Mouse (Mus musculus) MEL (cell line): ENCODE data around the gene Tpst2. TPM values are rescaled to one million over a fixed set of nuclear protein-coding genes. Genes with fewer than 3 reads are reported as not detected.
A peak's percentile ranks its signal among the peaks of the same experiment; 100 is the strongest.

Experiments
- DNase-seq: peaks from one replicate; pipeline ENCODE4 v3.0.0; 2011; ENCODE audit warnings: low read depth, low spot score
- H3K27ac ChIP-seq: 2 replicates; pipeline ENCODE4 v1.5.1; 2012; ENCODE audit warnings: low read depth, mild to moderate bottlenecking, control low read depth, low read length, moderate library complexity; ENCODE audit not compliant: control insufficient read depth
- H3K27me3 ChIP-seq, 2 experiments: fragments of 150-350 bp in 1 of 2; sonication (generic) in 1 of 2; 2 replicates each; pipeline ENCODE4 v1.6.1; 2012; ENCODE audit warnings: low read length in 2 of 2, mild to moderate bottlenecking in 2 of 2, improper control_type of control experiment in 1 of 2, moderate library complexity in 1 of 2; ENCODE audit not compliant: insufficient read depth in 2 of 2, control insufficient read depth in 1 of 2
- H3K36me3 ChIP-seq, 2 experiments: 2 replicates each; pipeline ENCODE4 v1.6.1; 2012 to 2014; ENCODE audit warnings: low read length in 2 of 2, improper control_type of control experiment in 1 of 2, inconsistent platforms in 1 of 2, mild to moderate bottlenecking in 1 of 2; ENCODE audit not compliant: insufficient read depth in 2 of 2, control insufficient read depth in 1 of 2
- H3K4me1 ChIP-seq, 2 experiments: fragments of 150-350 bp in 1 of 2; sonication (generic) in 1 of 2; 2 replicates each; pipeline ENCODE4 v1.6.1; 2012; ENCODE audit warnings: low read length in 2 of 2, improper control_type of control experiment in 1 of 2, mild to moderate bottlenecking in 1 of 2; ENCODE audit not compliant: insufficient read depth in 2 of 2, control insufficient read depth in 1 of 2
- H3K4me3 ChIP-seq, 2 experiments: fragments of 150-350 bp in 1 of 2; sonication (generic) in 1 of 2; 2 replicates each; pipeline ENCODE4 v1.5.1; 2012; ENCODE audit warnings: low read depth in 2 of 2, low read length in 2 of 2, mild to moderate bottlenecking in 2 of 2, moderate library complexity in 2 of 2, control low read depth in 1 of 2, improper control_type of control experiment in 1 of 2; ENCODE audit not compliant: control insufficient read depth in 1 of 2, insufficient read depth in 1 of 2
- H3K79me2 ChIP-seq: 2 replicates; pipeline ENCODE4 v1.6.1; 2012; ENCODE audit warnings: mild to moderate bottlenecking, low read length, moderate library complexity; ENCODE audit not compliant: control insufficient read depth, poor library complexity, insufficient read depth
- H3K9ac ChIP-seq: 2 replicates; pipeline ENCODE4 v1.6.1; 2012; ENCODE audit warnings: low read depth, mild to moderate bottlenecking, control low read depth, low read length, moderate library complexity; ENCODE audit not compliant: control insufficient read depth, poor library complexity, severe bottlenecking
- H3K9me3 ChIP-seq: fragments of 150-350 bp; sonication (generic); replicated peaks from 2 replicates; pipeline ENCODE4 v1.6.1; 2012; ENCODE audit warnings: mild to moderate bottlenecking, low read length, improper control_type of control experiment, moderate library complexity; ENCODE audit not compliant: insufficient read depth
- CHD2 ChIP-seq: IDR thresholded peaks from 2 replicates; pipeline ENCODE4 v1.6.1; 2011; ENCODE audit warnings: low read length, improper control_type of control experiment
- CTCF ChIP-seq, 3 experiments: IDR thresholded peaks in 2 of 3; conservative IDR thresholded peaks in 1 of 3; 2 replicates each; pipeline ENCODE4 v1.5.1; 2011 to 2012; ENCODE audit warnings: low read length in 3 of 3, low read depth in 2 of 3, mild to moderate bottlenecking in 2 of 3, improper control_type of control experiment in 1 of 3, inconsistent platforms in 1 of 3, mixed read lengths in 1 of 3, moderate library complexity in 1 of 3; ENCODE audit not compliant: control insufficient read depth in 1 of 3, insufficient read depth in 1 of 3, poor library complexity in 1 of 3, severe bottlenecking in 1 of 3
- EP300 ChIP-seq, 2 experiments: IDR thresholded peaks; 2 replicates each; pipeline ENCODE4 v1.6.1; 2011; ENCODE audit warnings: improper control_type of control experiment in 2 of 2, low read length in 2 of 2, low read depth in 1 of 2, mild to moderate bottlenecking in 1 of 2
- HCFC1 ChIP-seq: IDR thresholded peaks from 2 replicates; pipeline ENCODE4 v1.6.1; 2012; ENCODE audit warnings: low read depth, mild to moderate bottlenecking, inconsistent platforms, low read length, improper control_type of control experiment, moderate library complexity
- JUND ChIP-seq: IDR thresholded peaks from 2 replicates; pipeline ENCODE4 v1.6.1; 2011; ENCODE audit warnings: low read depth, mild to moderate bottlenecking, improper control_type of control experiment, low read length
- KAT2A ChIP-seq: conservative IDR thresholded peaks from 2 replicates; pipeline ENCODE4 v1.6.1; 2012; ENCODE audit warnings: low read depth, low read length, improper control_type of control experiment, inconsistent platforms
- MAFK ChIP-seq: IDR thresholded peaks from 2 replicates; pipeline ENCODE4 v1.6.1; 2011; ENCODE audit warnings: low read depth, mild to moderate bottlenecking, low read length, improper control_type of control experiment, borderline replicate concordance
- MAZ ChIP-seq: IDR thresholded peaks from 2 replicates; pipeline ENCODE4 v1.6.1; 2012; ENCODE audit warnings: low read depth, mild to moderate bottlenecking, inconsistent platforms, low read length, improper control_type of control experiment
- MYC ChIP-seq: IDR thresholded peaks from 2 replicates; pipeline ENCODE4 v1.6.1; 2011; ENCODE audit warnings: low read depth, mild to moderate bottlenecking, low read length, improper control_type of control experiment, moderate library complexity
- NELFE ChIP-seq: IDR thresholded peaks from 2 replicates; pipeline ENCODE4 v1.6.1; 2011; ENCODE audit warnings: low read depth, low read length, improper control_type of control experiment
- POLR2A ChIP-seq, 2 experiments: IDR thresholded peaks; 2 replicates each; pipeline ENCODE4 v1.6.1; 2011 to 2012; ENCODE audit warnings: low read length in 2 of 2, mild to moderate bottlenecking in 2 of 2, control low read depth in 1 of 2, improper control_type of control experiment in 1 of 2, low read depth in 1 of 2, moderate library complexity in 1 of 2; ENCODE audit not compliant: control insufficient read depth in 1 of 2, insufficient read depth in 1 of 2, poor library complexity in 1 of 2
- POLR2AphosphoS5 ChIP-seq: IDR thresholded peaks from 2 replicates; pipeline ENCODE4 v1.6.1; 2012; ENCODE audit warnings: low read depth, borderline replicate concordance, mild to moderate bottlenecking, inconsistent platforms, low read length, moderate library complexity, mixed read lengths
- RAD21 ChIP-seq: IDR thresholded peaks from 2 replicates; pipeline ENCODE4 v1.6.1; 2011; ENCODE audit warnings: mild to moderate bottlenecking, low read depth, low read length, improper control_type of control experiment
- SMC3 ChIP-seq: IDR thresholded peaks from 2 replicates; pipeline ENCODE4 v1.6.1; 2011; ENCODE audit warnings: low read depth, low read length, improper control_type of control experiment
- TAL1 ChIP-seq: IDR thresholded peaks from 2 replicates; pipeline ENCODE4 v1.6.1; 2012; ENCODE audit warnings: mild to moderate bottlenecking, inconsistent platforms, low read length, moderate library complexity, mixed read lengths
- TBP ChIP-seq: IDR thresholded peaks from 2 replicates; pipeline ENCODE4 v1.8.0; 2011; ENCODE audit warnings: low read depth, low read length, improper control_type of control experiment
- UBTF ChIP-seq: IDR thresholded peaks from 2 replicates; pipeline ENCODE4 v1.6.1; 2012; ENCODE audit warnings: low read depth, mild to moderate bottlenecking, inconsistent platforms, low read length, improper control_type of control experiment, moderate library complexity, borderline replicate concordance; ENCODE audit not compliant: insufficient read depth
- ZC3H11A ChIP-seq: IDR thresholded peaks from 2 replicates; pipeline ENCODE4 v1.6.1; 2012; ENCODE audit warnings: low read depth, mild to moderate bottlenecking, inconsistent platforms, low read length, improper control_type of control experiment
- ZKSCAN1 ChIP-seq: IDR thresholded peaks from 2 replicates; pipeline ENCODE4 v1.6.1; 2012; ENCODE audit warnings: low read depth, mild to moderate bottlenecking, inconsistent platforms, low read length, improper control_type of control experiment, moderate library complexity
- polyA plus RNA-seq, 2 experiments: library from polyadenylated mRNA; stranded (reverse) in 1 of 2; unstranded in 1 of 2; fragments of >175 nt in 1 of 2; fragments of >200 nt in 1 of 2; gene quantifications; 2 replicates each; pipeline versions ENCODE4 v1.2.1 to v1.2.4; 2012; ENCODE audit warnings: low replicate concordance in 2 of 2, low read depth in 1 of 2; ENCODE audit not compliant: insufficient read length in 2 of 2, insufficient read depth in 1 of 2, missing spikeins in 1 of 2
- total RNA-seq: library from RNA; depleted of rRNA; stranded (reverse); fragments of 300-350 nt; gene quantifications from 2 replicates; pipeline ENCODE4 v1.2.3, GENCODE M21; 2012

Tpst2 gene
- total and polyA plus RNA-seq, 3 experiments: 57.8 to 86.1 TPM; not detected in 1

DNA sequence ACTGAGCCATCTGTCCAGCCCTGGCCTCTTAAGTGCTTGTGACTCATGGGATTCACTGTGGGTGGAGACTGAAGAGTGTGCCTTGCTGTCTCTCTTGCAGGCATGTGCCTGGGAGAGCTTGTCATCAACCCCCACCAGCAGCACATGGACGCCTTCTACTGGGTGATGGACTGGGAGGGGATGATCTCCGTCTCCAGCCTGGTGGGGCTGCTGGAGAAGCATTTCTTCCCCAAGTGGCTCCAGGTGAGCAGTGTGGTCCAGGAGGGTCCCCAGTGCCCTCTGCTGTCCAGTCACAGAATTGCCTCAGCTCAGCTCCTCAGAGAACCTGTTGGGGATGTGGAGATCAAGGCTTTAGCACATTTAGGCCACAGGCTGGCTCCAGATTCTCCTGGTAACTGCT is 59.0 kb downstream of the Tpst2 start:
- H3K27me3 ChIP-seq: no peaks in the 10 kb centered on the region
- no peak overlapping the region for H3K4me3 ChIP-seq
- H3K9ac ChIP-seq: no peak overlapping the region
- no peaks in the 10 kb centered on the region for H3K79me2 ChIP-seq
- no peaks in the 10 kb centered on the region for H3K4me1 ChIP-seq
- no peak for TF ChIP-seq JUND
- no peak for TF ChIP-seq KAT2A
- peak; percentile 72 for TF ChIP-seq SMC3
- TF ChIP-seq ZC3H11A: peak; percentile 54
- TF ChIP-seq TBP: no peak
- peak; percentile 61 to 72 (median 69) for TF ChIP-seq CTCF (IDR thresholded peaks at IDR 0.05 in 2 of 3, conservative IDR thresholded peaks at IDR 0.05 in 1 of 3; ENCODE audit: control insufficient read depth in 1 of 3, insufficient read depth in 1 of 3, low read depth in 2 of 3, low read length in 3 of 3, poor library complexity in 1 of 3, severe bottlenecking in 1 of 3)
- peak; percentile 64 for TF ChIP-seq RAD21
- no peak for TF ChIP-seq POLR2AphosphoS5
- TF ChIP-seq MAZ: no peak
- TF ChIP-seq UBTF: no peak
- H3K9me3 ChIP-seq: no peaks in the 10 kb centered on the region
- no peak overlapping the region for H3K27ac ChIP-seq
- DNase-seq: peak; percentile 59
- H3K36me3 ChIP-seq: peaks cover 0 to 5% of the 10 kb centered on the region in 2 experiments; a peak in 2 of 4 replicates

DNA sequence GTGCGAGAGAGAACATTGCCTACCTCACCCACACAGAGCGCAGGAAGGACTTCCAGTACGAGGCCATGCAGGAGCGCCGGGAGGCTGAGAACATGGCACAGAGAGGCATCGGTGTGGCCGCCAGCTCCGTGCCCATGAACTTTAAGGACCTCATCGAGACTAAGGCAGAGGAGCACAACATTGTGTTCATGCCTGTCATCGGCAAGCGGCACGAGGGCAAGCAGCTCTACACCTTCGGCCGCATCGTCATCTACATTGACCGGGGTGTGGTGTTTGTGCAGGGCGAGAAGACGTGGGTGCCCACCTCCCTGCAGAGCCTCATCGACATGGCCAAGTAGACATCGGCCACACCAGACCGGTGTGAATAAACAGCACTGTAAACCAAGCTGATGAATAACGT is 60.5 kb downstream of the Tpst2 start:
- peaks cover 0 to 5% of the 10 kb centered on the region in 2 experiments; a peak in 2 of 4 replicates for H3K4me1 ChIP-seq
- no peak overlapping the region for H3K4me3 ChIP-seq
- no peak overlapping the region for H3K27ac ChIP-seq

DNA sequence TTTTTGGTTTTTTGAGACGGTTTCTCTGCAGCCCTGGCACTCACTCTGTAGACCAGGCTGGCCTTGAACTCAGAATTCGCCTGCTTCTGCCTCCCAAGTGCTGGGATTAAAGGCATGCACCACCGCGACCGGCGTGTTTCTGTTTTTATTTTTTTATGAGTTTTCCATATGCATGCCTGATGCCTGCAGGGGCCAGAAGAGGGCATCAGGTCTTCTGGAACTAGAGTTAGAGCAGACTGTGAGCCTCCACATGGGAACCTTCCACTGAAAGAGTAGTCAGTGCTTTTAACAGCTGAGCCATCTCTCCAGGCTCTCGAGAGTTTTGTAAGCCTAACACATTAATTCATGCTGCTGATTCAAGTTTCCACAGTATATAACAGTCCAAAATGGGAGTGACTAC is 62.7 kb downstream of the Tpst2 start:
- TF ChIP-seq NELFE: no peak
- TF ChIP-seq ZKSCAN1: no peak
- no peak for TF ChIP-seq UBTF
- TF ChIP-seq HCFC1: no peak
- TF ChIP-seq MYC: no peak
- no peak for TF ChIP-seq EP300 (IDR thresholded peaks at IDR 0.05; ENCODE audit: low read depth in 1 of 2, low read length in 2 of 2)
- no peak for TF ChIP-seq CHD2
- no peak for TF ChIP-seq JUND
- no peak for TF ChIP-seq MAFK
- no peak for TF ChIP-seq CTCF (IDR thresholded peaks at IDR 0.05 in 2 of 3, conservative IDR thresholded peaks at IDR 0.05 in 1 of 3; ENCODE audit: control insufficient read depth in 1 of 3, insufficient read depth in 1 of 3, low read depth in 2 of 3, low read length in 3 of 3, poor library complexity in 1 of 3, severe bottlenecking in 1 of 3)
- TF ChIP-seq TAL1: no peak
- Histone ChIP-seq H3K9me3 (no peaks in the 10 kb centered on the region), H3K4me1 (peaks cover 0 to 13% of the 10 kb centered on the region in 2 experiments; a peak in 3 of 4 replicates), H3K36me3 (peaks cover 2 to 10% of the 10 kb centered on the region in 2 experiments), H3K9ac (no peak overlapping the region), H3K27ac (no peak overlapping the region), H3K4me3 (no peak overlapping the region), H3K27me3 (no peaks in the 10 kb centered on the region), H3K79me2 (peaks cover 15% of the 10 kb centered on the region)
- no peak for DNase-seq

More for the DNA sequence above, 60.5 kb downstream of the Tpst2 start:
- Histone ChIP-seq H3K27me3 (no peaks in the 10 kb centered on the region), H3K9ac (no peak overlapping the region), H3K9me3 (no peaks in the 10 kb centered on the region), H3K79me2 (peaks cover 1% of the 10 kb centered on the region; the same call in 1 of the 2 replicates), H3K36me3 (peaks cover 0 to 5% of the 10 kb centered on the region in 2 experiments; a peak in 3 of 4 replicates)
- no peak for DNase-seq
- TF ChIP-seq ZC3H11A (no peak), TAL1 (no peak), POLR2A (IDR thresholded peaks at IDR 0.05; ENCODE audit: control insufficient read depth in 1 of 2, insufficient read depth in 1 of 2, low read depth in 1 of 2, low read length in 2 of 2, poor library complexity in 1 of 2) (peak in 1 of 2 experiments; percentile 28; a peak in 1 of 4 replicates)
